Mouse (Mus musculus) liver, embryonic 14.5 days (tissue): ENCODE data around the gene Egfem1. TPM values are rescaled to one million over a fixed set of nuclear protein-coding genes. Genes with fewer than 3 reads are reported as not detected.

Experiments used
- ATAC-seq: fragments of 200-750 bp; cut with Nextera tagmentation; 2 replicates; pipeline ENCODE4 v1.8.0; 2017; ENCODE audit warnings: moderate number of reproducible peaks, mild to moderate bottlenecking, moderate library complexity; ENCODE audit not compliant: insufficient read depth
- DNase-seq, 3 experiments: peaks; one replicate each; pipeline ENCODE4 v3.0.0-alpha.2; 2012 to 2013; ENCODE audit warnings: low read depth in 3 of 3, low spot score in 3 of 3
- H3K27ac ChIP-seq: fragments of 300-500 bp; sonication (generic); 2 replicates; pipeline ENCODE4 v1.5.1; 2014; ENCODE audit warnings: moderate library complexity, mild to moderate bottlenecking, control low read depth, inconsistent platforms
- H3K27me3 ChIP-seq: fragments of 300-500 bp; sonication (generic); 2 replicates; pipeline ENCODE4 v1.6.1; 2014; ENCODE audit warnings: mild to moderate bottlenecking, low read length, moderate library complexity; ENCODE audit not compliant: control insufficient read depth, insufficient read depth
- H3K36me3 ChIP-seq: fragments of 300-500 bp; sonication (generic); replicated peaks from 2 replicates; pipeline ENCODE4 v1.6.1; 2014; ENCODE audit warnings: low read depth; ENCODE audit not compliant: control insufficient read depth, insufficient read depth
- H3K4me1 ChIP-seq, 2 experiments: fragments of 200-500 bp in 1 of 2; fragments of 300-500 bp in 1 of 2; sonication (generic) in 1 of 2; replicated peaks; 2 replicates each; pipeline ENCODE4 v1.6.1; 2012 to 2014; ENCODE audit warnings: antibody characterized with exemption in 1 of 2, inconsistent platforms in 1 of 2, low read length in 1 of 2; ENCODE audit not compliant: control insufficient read depth in 2 of 2, insufficient read depth in 2 of 2
- H3K4me2 ChIP-seq: fragments of 300-500 bp; sonication (generic); 2 replicates; pipeline ENCODE4 v1.6.1; 2014; ENCODE audit warnings: low read depth, mild to moderate bottlenecking, control low read depth, moderate library complexity
- H3K4me3 ChIP-seq, 2 experiments: fragments of 200-500 bp in 1 of 2; fragments of 300-500 bp in 1 of 2; sonication (generic) in 1 of 2; 2 replicates each; pipeline ENCODE4 v1.5.1; 2012 to 2014; ENCODE audit warnings: low read depth in 2 of 2, low read length in 2 of 2, mild to moderate bottlenecking in 2 of 2, control low read depth in 1 of 2, inconsistent platforms in 1 of 2, moderate library complexity in 1 of 2; ENCODE audit not compliant: insufficient read depth in 1 of 2
- H3K9ac ChIP-seq: fragments of 300-500 bp; sonication (generic); replicated peaks from 2 replicates; pipeline ENCODE4 v1.6.1; 2014; ENCODE audit warnings: mild to moderate bottlenecking, control low read depth, moderate library complexity
- H3K9me3 ChIP-seq: fragments of 300-500 bp; sonication (generic); 2 replicates; pipeline ENCODE4 v1.6.1; 2016; ENCODE audit warnings: low read length, mixed read lengths; ENCODE audit not compliant: control insufficient read depth
- CTCF ChIP-seq: IDR thresholded peaks from 2 replicates; pipeline ENCODE4 v1.5.1; 2016; ENCODE audit warnings: antibody characterized with exemption, low read depth, control low read depth
- EP300 ChIP-seq: IDR thresholded peaks from 2 replicates; pipeline ENCODE4 v1.6.1; 2016; ENCODE audit warnings: antibody characterized with exemption, low read depth
- WGBS: fragments of 180-500 bp; shearing (Covaris S2); extraction: QIAGEN DNeasy Blood & Tissue Kit; methylation state at CpG from one replicate; pipeline ENCODE4 v1.1.7; 2014; ENCODE audit not compliant: insufficient replicate concordance; 5-methylcytosine and 5-hydroxymethylcytosine counted together
- polyA plus RNA-seq, 2 experiments: library from polyadenylated mRNA; depleted of rRNA in 1 of 2; stranded (reverse) in 1 of 2; unstranded in 1 of 2; fragments of >200 nt; fragmentation: Nextera tagmentation in 1 of 2; extraction: Ambion mirVana in 1 of 2; gene quantifications; 2 replicates each; pipeline versions ENCODE4 v1.2.1 to v1.2.3; 2012 to 2014

Gene Egfem1
- polyA plus RNA-seq, 2 experiments, result 0.12 to 0.36 TPM

- no peak overlapping the region for H3K4me3 ChIP-seq
- ATAC-seq, result no peak
- DNase-seq, result no peak
- 49% methylated on average over 8 of the region's 8 CpGs for WGBS
- no peaks in the 10 kb centered on the region for H3K36me3 ChIP-seq
- no peak overlapping the region for H3K4me2 ChIP-seq
- H3K4me1 ChIP-seq, result no peaks in the 10 kb centered on the region
- no peak overlapping the region for H3K27ac ChIP-seq
- TF ChIP-seq CTCF (no peak), EP300 (no peak)
- H3K27me3 ChIP-seq, result no peaks in the 10 kb centered on the region
- H3K9ac ChIP-seq, result no peak overlapping the region
- no peaks in the 10 kb centered on the region for H3K9me3 ChIP-seq
Measured at GRCm38 (mm10) chr3:29726376-29726967, 644.6 kb downstream of the Egfem1 start.

GRCm38 (mm10) chr3:29730062-29730760 is 648.4 kb downstream of the Egfem1 start:
- no peak overlapping the region for H3K4me2 ChIP-seq
- no peak overlapping the region for H3K27ac ChIP-seq
- no peaks in the 10 kb centered on the region for H3K9me3 ChIP-seq
- WGBS, result 3% methylated on average over 4 of the region's 4 CpGs
- no peaks in the 10 kb centered on the region for H3K36me3 ChIP-seq
- H3K4me3 ChIP-seq, result no peak overlapping the region
- no peak for DNase-seq
- no peak overlapping the region for H3K9ac ChIP-seq
- no peak for ATAC-seq
- H3K27me3 ChIP-seq, result no peaks in the 10 kb centered on the region
- TF ChIP-seq EP300, result no peak
- peak; percentile 40 for TF ChIP-seq CTCF
- no peaks in the 10 kb centered on the region for H3K4me1 ChIP-seq

- ATAC-seq, result no peak
- H3K27ac ChIP-seq, result no peak overlapping the region
- H3K4me2 ChIP-seq, result no peak overlapping the region
- no peaks in the 10 kb centered on the region for H3K36me3 ChIP-seq
- no peak overlapping the region for H3K4me3 ChIP-seq
- DNase-seq, result no peak
- no peaks in the 10 kb centered on the region for H3K27me3 ChIP-seq
- H3K9ac ChIP-seq, result no peak overlapping the region
- H3K4me1 ChIP-seq, result no peaks in the 10 kb centered on the region
- TF ChIP-seq CTCF (no peak), EP300 (no peak)
- no peaks in the 10 kb centered on the region for H3K9me3 ChIP-seq
- WGBS, result 69% methylated on average over 1 of the region's 1 CpGs
Measured at GRCm38 (mm10) chr3:29731509-29731908, 649.7 kb downstream of the Egfem1 start.

GRCm38 (mm10) chr3:29732626-29733025 is 650.8 kb downstream of the Egfem1 start:
- no peak overlapping the region for H3K4me3 ChIP-seq
- no peaks in the 10 kb centered on the region for H3K9me3 ChIP-seq
- H3K4me2 ChIP-seq, result no peak overlapping the region
- TF ChIP-seq EP300 (no peak), CTCF (no peak)
- WGBS, result 40% methylated on average over 4 of the region's 4 CpGs
- DNase-seq, result no peak
- H3K27me3 ChIP-seq, result no peaks in the 10 kb centered on the region
- H3K9ac ChIP-seq, result no peak overlapping the region
- no peaks in the 10 kb centered on the region for H3K4me1 ChIP-seq
- no peak for ATAC-seq
- no peak overlapping the region for H3K27ac ChIP-seq
- H3K36me3 ChIP-seq, result no peaks in the 10 kb centered on the region

- Histone ChIP-seq H3K27me3 (no peaks in the 10 kb centered on the region), H3K27ac (no peak overlapping the region), H3K4me2 (no peak overlapping the region), H3K4me1 (no peaks in the 10 kb centered on the region), H3K9ac (no peak overlapping the region), H3K36me3 (no peaks in the 10 kb centered on the region), H3K9me3 (no peaks in the 10 kb centered on the region), H3K4me3 (no peak overlapping the region)
- no peak for ATAC-seq
- WGBS, result 64% methylated on average over 6 of the region's 6 CpGs
- TF ChIP-seq EP300, result no peak
- no peak for TF ChIP-seq CTCF
- no peak for DNase-seq
Measured at GRCm38 (mm10) chr3:29734251-29734650, 652.4 kb downstream of the Egfem1 start.
